Mouse (Mus musculus) heart, embryonic 12.5 days (tissue): ENCODE data around the gene Gm49380. TPM values are rescaled to one million over a fixed set of nuclear protein-coding genes. Genes with fewer than 3 reads are reported as not detected.
A peak's percentile ranks its signal among the peaks of the same experiment; 100 is the strongest.

Experiments
- ATAC-seq: fragments of 200-750 bp; cut with Nextera tagmentation; 2 replicates; pipeline ENCODE4 v1.8.0; 2017; ENCODE audit warnings: moderate TSS enrichment, moderate library complexity; ENCODE audit not compliant: insufficient number of reproducible peaks, low FRiP score
- H3K27ac ChIP-seq: fragments of 300-500 bp; sonication (generic); 2 replicates; pipeline ENCODE4 v1.5.1; 2016; ENCODE audit warnings: mild to moderate bottlenecking, moderate library complexity; ENCODE audit not compliant: poor library complexity, severe bottlenecking
- H3K27me3 ChIP-seq: fragments of 300-500 bp; sonication (generic); replicated peaks from 2 replicates; pipeline ENCODE4 v1.6.1; 2016; ENCODE audit warnings: mild to moderate bottlenecking, moderate library complexity
- H3K36me3 ChIP-seq: fragments of 300-500 bp; sonication (generic); 2 replicates; pipeline ENCODE4 v1.6.1; 2016; ENCODE audit warnings: mild to moderate bottlenecking, moderate library complexity
- H3K4me1 ChIP-seq: fragments of 300-500 bp; sonication (generic); replicated peaks from 2 replicates; pipeline ENCODE4 v1.6.1; 2016; ENCODE audit warnings: mild to moderate bottlenecking
- H3K4me2 ChIP-seq: fragments of 300-500 bp; sonication (generic); 2 replicates; pipeline ENCODE4 v1.6.1; 2016; ENCODE audit warnings: mild to moderate bottlenecking, moderate library complexity
- H3K4me3 ChIP-seq: fragments of 300-500 bp; sonication (generic); 2 replicates; pipeline ENCODE4 v1.5.1; 2016; ENCODE audit warnings: mild to moderate bottlenecking
- H3K9ac ChIP-seq: fragments of 300-500 bp; sonication (generic); 2 replicates; pipeline ENCODE4 v1.6.1; 2016; ENCODE audit warnings: mild to moderate bottlenecking, moderate library complexity
- H3K9me3 ChIP-seq: fragments of 300-500 bp; sonication (generic); replicated peaks from 2 replicates; pipeline ENCODE4 v1.6.1; 2016; ENCODE audit warnings: mild to moderate bottlenecking, moderate library complexity
- WGBS: fragments of 180-500 bp; shearing (Covaris S2); methylation state at CpG from one replicate; pipeline ENCODE4 v1.1.7; 2016; 5-methylcytosine and 5-hydroxymethylcytosine counted together
- polyA plus RNA-seq: library from polyadenylated mRNA; unstranded; fragments of >200 nt; fragmentation: Nextera tagmentation; extraction: Ambion mirVana; gene quantifications from 2 replicates; pipeline ENCODE4 v1.2.1, GENCODE M21; 2016

The Gm49380 gene
- polyA plus RNA-seq, 1 experiment from 2014 or later: 0.20 TPM

- peak; percentile 52; the same call in 1 of the 2 replicates for ATAC-seq
- no peak within 1 kb of the TSS for H3K4me3 ChIP-seq
- H3K9ac ChIP-seq: peak within 1 kb of the TSS; percentile 55
- H3K4me2 ChIP-seq: peak within 1 kb of the TSS; percentile 49
- no peaks in the 10 kb centered on the region for H3K9me3 ChIP-seq
- peaks cover 11% of the 10 kb centered on the region for H3K36me3 ChIP-seq
- H3K27me3 ChIP-seq: no peaks in the 10 kb centered on the region
- peaks cover 56% of the 10 kb centered on the region for H3K4me1 ChIP-seq
- 28% methylated on average over 8 of the region's 8 CpGs for WGBS
- H3K27ac ChIP-seq: peak within 1 kb of the TSS; percentile 46
These were observed 6.2 kb downstream of the Gm49380 start, which contains the start of gene C1qtnf5 for GRCm38 (mm10) chr9:44107110-44107509. Gene C1qtnf5, plus strand, starts transcription at chr9:44107245.

DNA sequence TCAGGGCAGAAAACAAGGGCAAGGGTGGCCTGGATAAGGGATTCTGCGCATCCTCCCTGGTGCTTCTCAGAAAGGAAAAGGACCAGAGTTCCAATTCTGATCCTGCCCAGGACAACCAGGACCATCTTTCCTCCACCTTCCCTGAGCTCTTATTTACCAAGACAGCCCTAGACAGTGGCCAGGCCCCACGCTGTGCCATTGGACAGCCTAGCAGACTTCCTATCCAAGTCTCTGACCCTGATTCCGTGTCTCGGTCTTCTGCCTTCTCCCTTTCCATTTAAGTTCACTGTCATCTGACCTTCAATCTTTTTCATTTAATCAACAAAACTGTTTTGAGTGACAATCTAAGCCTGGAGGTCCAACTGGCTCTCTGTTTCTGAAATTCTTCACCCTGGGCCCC is 6.7 kb downstream of the Gm49380 start:
- H3K4me3 ChIP-seq: no peak overlapping the region
- peaks cover 11% of the 10 kb centered on the region for H3K36me3 ChIP-seq
- H3K9me3 ChIP-seq: no peaks in the 10 kb centered on the region
- H3K27me3 ChIP-seq: no peaks in the 10 kb centered on the region
- 0 out of 2 replicates have a peak overlapping the region, but pooled peaks have one; percentile 2 for H3K9ac ChIP-seq
- H3K4me2 ChIP-seq: no peak overlapping the region
- peaks cover 51% of the 10 kb centered on the region for H3K4me1 ChIP-seq
- WGBS: 74% methylated on average over 4 of the region's 4 CpGs
- H3K27ac ChIP-seq: no peak overlapping the region
- no peak for ATAC-seq

DNA sequence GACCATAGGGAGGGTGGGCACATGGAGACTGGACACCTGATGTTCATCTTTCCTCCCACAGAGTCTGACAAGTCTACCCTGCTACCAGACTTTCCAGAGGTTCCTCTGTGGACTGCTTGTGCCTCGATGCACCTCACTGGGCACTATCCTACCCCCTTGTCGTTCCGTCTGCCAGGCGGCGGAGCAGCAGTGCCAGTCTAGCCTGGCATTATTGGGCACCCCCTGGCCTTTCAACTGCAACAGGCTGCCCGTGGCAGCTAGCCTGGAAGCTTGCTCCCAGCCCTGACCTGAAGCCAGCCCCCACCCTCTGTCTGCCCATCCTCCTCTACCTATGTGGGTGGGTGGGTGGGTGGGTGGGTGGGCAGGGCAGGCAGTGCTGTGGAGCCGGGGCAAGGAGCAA is 7.1 kb downstream of the Gm49380 start:
- Histone ChIP-seq H3K9ac (no peak overlapping the region), H3K4me2 (no peak overlapping the region), H3K36me3 (peaks cover 11% of the 10 kb centered on the region), H3K4me1 (peaks cover 49% of the 10 kb centered on the region), H3K4me3 (no peak overlapping the region), H3K27me3 (no peaks in the 10 kb centered on the region), H3K27ac (no peak overlapping the region), H3K9me3 (no peaks in the 10 kb centered on the region)
- 93% methylated on average over 7 of the region's 7 CpGs for WGBS
- no peak for ATAC-seq

DNA sequence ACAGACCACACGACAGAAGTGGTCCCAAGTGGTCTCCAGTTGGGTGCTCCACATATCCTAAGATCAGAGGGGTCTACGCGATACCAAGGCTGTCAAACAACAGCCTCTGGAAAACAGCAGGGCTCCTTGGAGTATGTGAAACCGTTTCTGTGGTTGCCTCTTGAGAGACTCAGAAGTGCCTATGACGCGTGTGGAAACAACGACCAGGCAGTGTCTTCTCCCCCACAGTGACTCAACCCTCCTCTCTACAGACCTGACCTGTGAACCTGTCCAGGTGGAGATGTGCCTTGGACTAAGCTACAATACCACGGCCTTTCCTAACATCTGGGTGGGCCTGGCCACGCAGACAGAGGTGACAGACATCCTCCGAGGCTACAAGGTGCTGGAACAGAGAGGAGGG is 7.5 kb downstream of the Gm49380 start:
- peaks cover 11% of the 10 kb centered on the region for H3K36me3 ChIP-seq
- no peak overlapping the region for H3K27ac ChIP-seq
- H3K4me1 ChIP-seq: peaks cover 47% of the 10 kb centered on the region
- WGBS: 84% methylated on average over 10 of the region's 10 CpGs
- no peaks in the 10 kb centered on the region for H3K27me3 ChIP-seq
- no peak overlapping the region for H3K9ac ChIP-seq
- H3K4me3 ChIP-seq: no peak overlapping the region
- ATAC-seq: no peak
- no peaks in the 10 kb centered on the region for H3K9me3 ChIP-seq
- H3K4me2 ChIP-seq: no peak overlapping the region

- Histone ChIP-seq H3K4me2 (no peak overlapping the region), H3K4me3 (no peak overlapping the region), H3K36me3 (peaks cover 11% of the 10 kb centered on the region), H3K9me3 (no peaks in the 10 kb centered on the region), H3K4me1 (peaks cover 38% of the 10 kb centered on the region), H3K9ac (no peak overlapping the region), H3K27me3 (no peaks in the 10 kb centered on the region), H3K27ac (no peak overlapping the region)
- 86% methylated on average over 7 of the region's 7 CpGs for WGBS
- ATAC-seq: no peak
These were observed 8.4 kb downstream of the Gm49380 start for GRCm38 (mm10) chr9:44104881-44105280.

DNA sequence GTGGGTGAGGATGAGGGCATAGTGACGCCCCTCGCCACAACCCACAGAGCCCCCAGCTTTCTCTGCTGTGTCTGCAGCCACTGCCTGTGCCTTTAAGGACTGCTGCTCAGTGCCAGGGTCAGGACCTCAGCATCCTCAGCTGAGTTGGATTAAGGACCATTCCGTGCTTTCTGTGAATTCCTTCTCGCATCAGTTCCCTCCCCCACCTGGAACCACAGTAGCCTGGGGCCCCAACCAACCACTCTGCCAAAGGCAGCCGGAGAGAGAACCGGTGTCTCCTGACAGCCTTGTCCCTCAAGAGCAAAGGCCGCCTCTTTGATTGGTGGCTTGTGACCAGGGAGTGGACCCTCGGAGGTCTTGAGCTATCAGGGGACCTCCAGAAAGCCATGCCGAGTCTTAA is 11.8 kb downstream of the Gm49380 start, which contains the start of gene Mfrp:
TSS of gene Mfrp (plus strand) at position 240 of the 400 bp plus-strand sequence.
- Histone ChIP-seq H3K9me3 (no peaks in the 10 kb centered on the region), H3K36me3 (peaks cover 7% of the 10 kb centered on the region), H3K27ac (no peak within 1 kb of the TSS), H3K4me1 (peaks cover 13% of the 10 kb centered on the region), H3K27me3 (no peaks in the 10 kb centered on the region), H3K4me3 (no peak within 1 kb of the TSS), H3K4me2 (no peak within 1 kb of the TSS), H3K9ac (no peak within 1 kb of the TSS)
- no peak for ATAC-seq
- 75% methylated on average over 9 of the region's 9 CpGs for WGBS

GRCm38 (mm10) chr9:44096536-44096935 is 16.8 kb downstream of the Gm49380 start:
- H3K4me2 ChIP-seq: no peak overlapping the region
- 21% methylated on average over 9 of the region's 9 CpGs for whole genome bisulfite sequencing
- H3K27ac ChIP-seq: peak overlapping the region; percentile 90
- H3K27me3 ChIP-seq: no peaks in the 10 kb centered on the region
- no peak overlapping the region for H3K4me3 ChIP-seq
- H3K9me3 ChIP-seq: no peaks in the 10 kb centered on the region
- peak; percentile 43 for ATAC-seq
- H3K4me1 ChIP-seq: peaks cover 38% of the 10 kb centered on the region
- H3K36me3 ChIP-seq: peaks cover 30% of the 10 kb centered on the region
- H3K9ac ChIP-seq: no peak overlapping the region; the same call in 1 of the 2 replicates

GRCm38 (mm10) chr9:44095781-44096180 is 17.5 kb downstream of the Gm49380 start:
- H3K4me1 ChIP-seq: peaks cover 38% of the 10 kb centered on the region
- peaks cover 37% of the 10 kb centered on the region for H3K36me3 ChIP-seq
- H3K4me3 ChIP-seq: no peak overlapping the region
- no peak for ATAC-seq
- no peak overlapping the region for H3K4me2 ChIP-seq
- no peak overlapping the region for H3K9ac ChIP-seq
- 86% methylated on average over 9 of the region's 9 CpGs for WGBS
- H3K27ac ChIP-seq: peak overlapping the region; percentile 90; the same call in 1 of the 2 replicates
- H3K27me3 ChIP-seq: no peaks in the 10 kb centered on the region
- H3K9me3 ChIP-seq: no peaks in the 10 kb centered on the region

DNA sequence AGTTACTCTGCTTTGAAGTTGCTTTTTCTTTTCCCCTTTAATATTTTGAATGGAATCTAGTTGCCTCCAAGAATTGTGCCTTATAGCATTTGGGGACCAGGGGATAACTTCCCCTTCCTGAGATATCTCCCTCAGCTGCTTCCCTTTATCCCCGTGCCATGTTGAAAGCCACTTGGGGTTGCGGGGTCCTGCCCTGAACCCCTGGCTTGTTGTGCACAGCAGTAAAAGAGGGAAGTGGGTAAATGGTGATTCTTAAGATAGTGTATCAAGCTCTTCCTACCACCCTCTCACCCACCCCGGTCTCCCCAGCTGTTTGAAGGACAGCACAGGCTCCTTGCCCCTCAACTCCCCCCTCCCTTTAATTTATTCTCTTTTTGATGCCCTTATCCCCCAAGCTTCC is 18.6 kb downstream of the Gm49380 start:
- ATAC-seq: no peak
- no peaks in the 10 kb centered on the region for H3K27me3 ChIP-seq
- no peak overlapping the region for H3K4me2 ChIP-seq
- no peak overlapping the region for H3K27ac ChIP-seq
- peaks cover 43% of the 10 kb centered on the region for H3K4me1 ChIP-seq
- no peaks in the 10 kb centered on the region for H3K9me3 ChIP-seq
- no peak overlapping the region for H3K9ac ChIP-seq
- WGBS: 83% methylated on average over 3 of the region's 3 CpGs
- H3K36me3 ChIP-seq: peaks cover 48% of the 10 kb centered on the region
- no peak overlapping the region for H3K4me3 ChIP-seq

- 42% methylated on average over 24 of the region's 24 CpGs for WGBS
- H3K9me3 ChIP-seq: no peaks in the 10 kb centered on the region
- H3K27me3 ChIP-seq: no peaks in the 10 kb centered on the region
- peak overlapping the region; percentile 6; the same call in 1 of the 2 replicates for H3K27ac ChIP-seq
- H3K36me3 ChIP-seq: peaks cover 50% of the 10 kb centered on the region
- H3K4me3 ChIP-seq: no peak overlapping the region
- H3K4me1 ChIP-seq: peaks cover 52% of the 10 kb centered on the region
- H3K9ac ChIP-seq: no peak overlapping the region
- no peak overlapping the region for H3K4me2 ChIP-seq
- peak; percentile 44; the same call in 1 of the 2 replicates for ATAC-seq
These were observed 19.4 kb downstream of the Gm49380 start for GRCm38 (mm10) chr9:44093612-44094503.

DNA sequence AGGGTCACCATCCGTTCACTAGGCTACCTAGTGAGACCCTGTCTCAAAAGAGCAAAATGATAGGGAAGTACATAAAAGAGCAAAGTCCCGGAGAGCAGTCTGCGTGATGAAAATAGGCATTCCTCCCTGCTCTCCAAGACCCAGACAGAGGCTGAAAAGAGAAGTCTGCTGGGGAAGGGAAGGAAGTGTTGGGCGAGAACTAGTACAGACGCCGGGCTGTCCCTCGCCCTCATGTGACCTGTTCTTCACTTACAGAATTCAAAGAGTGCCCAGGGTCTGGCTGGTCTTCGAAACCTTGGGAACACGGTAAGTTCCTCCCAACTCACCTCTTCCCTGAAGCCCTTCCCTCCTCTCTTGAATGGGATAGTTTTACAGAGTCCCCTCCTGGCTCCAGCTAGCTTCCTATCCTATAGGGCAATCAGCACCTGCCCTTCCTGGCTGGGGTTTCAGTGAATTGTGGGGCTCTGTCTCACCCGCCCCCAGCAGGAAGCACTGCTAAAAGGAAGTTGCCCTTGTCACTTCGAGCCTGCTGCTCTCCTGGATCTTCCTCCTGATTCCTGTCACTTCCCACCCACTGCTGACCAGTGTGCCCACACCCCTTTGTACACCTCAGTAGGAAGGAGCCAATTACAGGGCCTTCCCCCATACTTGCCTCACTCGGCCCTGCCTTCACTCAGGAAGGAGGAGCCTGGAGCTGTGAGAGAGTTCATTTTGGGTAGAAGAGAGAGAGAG is 24.3 kb downstream of the Gm49380 start:
- no peaks in the 10 kb centered on the region for H3K9me3 ChIP-seq
- H3K27me3 ChIP-seq: peaks cover 11% of the 10 kb centered on the region; the same call in 1 of the 2 replicates
- H3K36me3 ChIP-seq: peaks cover 41% of the 10 kb centered on the region
- 25% methylated on average over 12 of the region's 12 CpGs for WGBS
- ATAC-seq: no peak
- peak overlapping the region; percentile 96 for H3K4me2 ChIP-seq
- H3K4me3 ChIP-seq: no peak overlapping the region
- H3K27ac ChIP-seq: peak overlapping the region; percentile 88
- 0 out of 2 replicates have a peak overlapping the region, but pooled peaks have one; percentile 48 for H3K9ac ChIP-seq
- H3K4me1 ChIP-seq: peaks cover 59% of the 10 kb centered on the region
